Mouse (Mus musculus): Measurements from ENCODE around the gene Cfap52.

Cfap52 gene

GRCm38 (mm10) chr11:67926348-67927055, 38.9 kb downstream of the Cfap52 start:
- no peak for DNase-seq (ENCODE audit: low read depth)

GRCm38 (mm10) chr11:67925000-67925399, 40.5 kb downstream of the Cfap52 start:
- DNase-seq (ENCODE audit: low read depth), result no peak

GRCm38 (mm10) chr11:67923720-67924119, 41.7 kb downstream of the Cfap52 start:
- DNase-seq (ENCODE audit: low read depth), result no peak

- peak; percentile 23 for DNase-seq (ENCODE audit: low read depth)
Observed at GRCm38 (mm10) chr11:67922755-67923125, 42.7 kb downstream of the Cfap52 start.

- DNase-seq (ENCODE audit: low read depth), result no peak
Observed at GRCm38 (mm10) chr11:67921827-67922754, 43.4 kb downstream of the Cfap52 start, which contains the start of gene Usp43. TSS of gene Usp43 (minus strand) at chr11:67922153.

- no peak for DNase-seq (ENCODE audit: low read depth)
Observed at GRCm38 (mm10) chr11:67921091-67921826, 44.2 kb downstream of the Cfap52 start.

GRCm38 (mm10) chr11:67920226-67920960, 45.1 kb downstream of the Cfap52 start:
- DNase-seq (ENCODE audit: low read depth), result no peak

GRCm38 (mm10) chr11:67919593-67919992, 45.9 kb downstream of the Cfap52 start:
- no peak for DNase-seq (ENCODE audit: low read depth)

GRCm38 (mm10) chr11:67917126-67917525, 48.3 kb downstream of the Cfap52 start:
- DNase-seq (ENCODE audit: low read depth), result no peak

- DNase-seq (ENCODE audit: low read depth), result peak; percentile 27
Observed at GRCm38 (mm10) chr11:67911074-67911473, 54.4 kb downstream of the Cfap52 start.

- DNase-seq (ENCODE audit: low read depth), result no peak
Observed at GRCm38 (mm10) chr11:67903756-67904155, 61.7 kb downstream of the Cfap52 start.

GRCm38 (mm10) chr11:67897064-67897560, 68.3 kb downstream of the Cfap52 start:
- peak; percentile 58 for DNase-seq (ENCODE audit: low read depth)

GRCm38 (mm10) chr11:67895641-67896040, 69.8 kb downstream of the Cfap52 start:
- DNase-seq (ENCODE audit: low read depth), result no peak

GRCm38 (mm10) chr11:67888521-67888920, 76.9 kb downstream of the Cfap52 start:
- no peak for DNase-seq (ENCODE audit: low read depth)

- DNase-seq (ENCODE audit: low read depth), result no peak
Observed at GRCm38 (mm10) chr11:67885921-67886320, 79.5 kb downstream of the Cfap52 start.
